Mouse (Mus musculus) small intestine, adult 2 months (tissue): ENCODE measurements around the gene Vps18. TPM values are rescaled to one million over a fixed set of nuclear protein-coding genes. Genes with fewer than 3 reads are reported as not detected.

Source experiments
- H3K27ac ChIP-seq: fragments of 200-500 bp; 2 replicates; pipeline ENCODE4 v1.5.1; 2012; ENCODE audit warnings: low read depth, low read length, control low read depth, inconsistent platforms; ENCODE audit not compliant: insufficient read depth
- H3K27me3 ChIP-seq: fragments of 200-500 bp; 2 replicates; pipeline ENCODE4 v1.6.1; 2012; ENCODE audit warnings: mild to moderate bottlenecking, moderate library complexity, low read length, inconsistent platforms; ENCODE audit not compliant: control insufficient read depth, insufficient read depth
- H3K36me3 ChIP-seq: fragments of 200-500 bp; 2 replicates; pipeline ENCODE4 v1.6.1; 2012; ENCODE audit warnings: mild to moderate bottlenecking, low read length, control low read depth, inconsistent platforms; ENCODE audit not compliant: control insufficient read depth, insufficient read depth
- H3K4me1 ChIP-seq: fragments of 200-500 bp; 2 replicates; pipeline ENCODE4 v1.6.1; 2012; ENCODE audit warnings: low read length, inconsistent platforms, mixed read lengths; ENCODE audit not compliant: control insufficient read depth, insufficient read depth, insufficient read length
- H3K4me3 ChIP-seq: fragments of 200-500 bp; 2 replicates; pipeline ENCODE4 v1.5.1; 2012; ENCODE audit warnings: low read depth, mild to moderate bottlenecking, control low read depth, inconsistent platforms, low read length, moderate library complexity
- CTCF ChIP-seq: fragments of 200-500 bp; IDR thresholded peaks from 2 replicates; pipeline ENCODE4 v1.5.1; 2012; ENCODE audit warnings: low read depth, mild to moderate bottlenecking, control low read depth, inconsistent platforms, low read length, moderate library complexity, mixed read lengths; ENCODE audit not compliant: insufficient replicate concordance, insufficient read length; ENCODE audit errors: extremely low read depth
- POLR2A ChIP-seq: fragments of 200-500 bp; IDR thresholded peaks from 2 replicates; pipeline ENCODE4 v1.6.1; 2012; ENCODE audit warnings: low read depth, mild to moderate bottlenecking, control low read depth, inconsistent platforms, low read length, moderate library complexity
- WGBS: fragments of 180-500 bp; shearing (Covaris S2); methylation state at CpG from one replicate; pipeline ENCODE4 v1.1.7; 2018; 5-methylcytosine and 5-hydroxymethylcytosine counted together
- polyA plus RNA-seq: library from polyadenylated mRNA; depleted of rRNA; stranded (reverse); fragments of >200 nt; gene quantifications from 2 replicates; pipeline ENCODE4 v1.2.3, GENCODE M21; 2012

Vps18 gene
- polyA plus RNA-seq, 1 experiment: 22.9 TPM

DNA sequence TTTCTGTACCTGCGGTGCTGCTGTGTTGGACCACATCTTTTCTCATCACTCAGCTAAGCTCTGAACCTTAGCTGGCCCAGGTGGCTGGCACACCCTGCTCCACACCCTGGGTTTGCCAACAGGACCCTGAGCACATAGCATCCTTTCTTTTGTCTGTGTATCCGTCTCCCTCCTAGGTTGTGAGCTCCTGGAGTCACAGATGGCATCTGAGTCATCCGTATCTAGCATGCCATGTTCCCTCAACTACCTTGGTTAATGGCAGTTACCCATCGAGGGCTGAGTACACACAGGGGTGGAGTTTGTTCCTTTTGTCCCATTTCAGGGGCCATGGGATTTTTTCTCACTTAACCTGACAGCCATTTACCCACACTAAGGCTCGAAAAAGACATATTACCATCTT, 38.2 kb upstream of the Vps18 start:
- 34% methylated on average over 5 of the region's 5 CpGs for WGBS
- peaks cover 11% of the 10 kb centered on the region; the same call in 1 of the 2 replicates for H3K4me1 ChIP-seq

DNA sequence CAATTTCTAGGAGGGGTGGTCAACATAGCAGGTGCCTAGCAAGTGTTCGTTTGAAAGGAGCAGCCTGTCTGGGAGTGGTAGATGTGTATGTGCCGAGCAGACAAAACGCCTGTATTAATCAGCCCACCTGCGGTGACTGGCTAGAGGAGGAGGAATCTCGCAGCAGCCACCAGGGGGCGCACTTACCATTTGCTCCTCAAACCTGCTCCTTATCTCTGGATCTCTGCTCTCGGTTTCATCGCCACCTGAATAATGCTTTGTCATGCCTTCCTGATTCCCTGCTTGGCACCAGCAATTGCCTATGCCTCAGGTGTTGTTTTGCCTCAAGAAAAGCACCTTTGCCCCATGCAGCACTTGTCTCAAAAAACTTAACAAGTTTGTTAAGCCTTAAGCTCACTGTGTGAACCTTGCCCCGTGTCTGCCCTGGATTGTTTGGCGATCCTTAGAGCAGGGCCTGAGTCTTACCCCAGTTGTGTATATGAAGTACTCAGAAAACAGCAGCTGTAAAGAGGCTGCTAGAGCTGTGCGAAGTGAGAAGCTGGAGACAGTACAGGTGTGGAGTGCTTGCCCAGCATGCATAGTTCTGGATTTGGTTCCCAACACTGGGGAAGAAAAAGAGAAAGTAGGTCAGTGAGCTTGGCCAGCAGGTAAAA, 37.6 kb upstream of the Vps18 start:
- Histone ChIP-seq H3K27me3 (no peaks in the 10 kb centered on the region), H3K4me3 (no peak overlapping the region), H3K27ac (peak overlapping the region; percentile 80), H3K36me3 (peaks cover 36% of the 10 kb centered on the region), H3K4me1 (peaks cover 11% of the 10 kb centered on the region; the same call in 1 of the 2 replicates)
- WGBS: 4% methylated on average over 11 of the region's 11 CpGs
- TF ChIP-seq POLR2A (no peak), CTCF (peak; percentile 89)

More for the DNA sequence above, 38.2 kb upstream of the Vps18 start:
- peaks cover 42% of the 10 kb centered on the region for H3K36me3 ChIP-seq
- H3K27me3 ChIP-seq: no peaks in the 10 kb centered on the region
- H3K27ac ChIP-seq: peak overlapping the region; percentile 36
- H3K4me3 ChIP-seq: no peak overlapping the region
- TF ChIP-seq POLR2A: no peak

DNA sequence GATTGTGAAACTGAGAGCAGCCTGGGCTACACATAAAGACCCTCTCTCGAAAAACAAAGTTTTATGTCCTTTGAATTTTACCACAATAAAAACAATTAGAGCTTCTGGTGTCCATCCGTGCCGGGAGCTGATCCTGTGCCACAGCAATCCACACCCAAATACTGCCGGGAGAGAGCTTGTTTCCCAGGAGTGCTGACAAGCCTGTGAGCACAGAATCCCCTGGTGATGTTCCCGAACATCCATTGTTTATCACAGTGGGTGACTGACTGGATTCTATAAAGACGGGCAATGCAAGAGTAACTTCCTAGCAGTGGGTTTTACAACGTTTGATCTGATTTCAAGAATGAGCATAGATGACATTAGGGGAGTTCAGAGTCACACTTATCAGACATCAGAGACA, 33.6 kb upstream of the Vps18 start:
- Histone ChIP-seq H3K36me3 (no peaks in the 10 kb centered on the region), H3K27me3 (no peaks in the 10 kb centered on the region), H3K4me1 (peaks cover 12% of the 10 kb centered on the region; the same call in 1 of the 2 replicates), H3K27ac (no peak overlapping the region), H3K4me3 (no peak overlapping the region)
- 19% methylated on average over 7 of the region's 7 CpGs for WGBS
- TF ChIP-seq POLR2A: no peak
- TF ChIP-seq CTCF: no peak

DNA sequence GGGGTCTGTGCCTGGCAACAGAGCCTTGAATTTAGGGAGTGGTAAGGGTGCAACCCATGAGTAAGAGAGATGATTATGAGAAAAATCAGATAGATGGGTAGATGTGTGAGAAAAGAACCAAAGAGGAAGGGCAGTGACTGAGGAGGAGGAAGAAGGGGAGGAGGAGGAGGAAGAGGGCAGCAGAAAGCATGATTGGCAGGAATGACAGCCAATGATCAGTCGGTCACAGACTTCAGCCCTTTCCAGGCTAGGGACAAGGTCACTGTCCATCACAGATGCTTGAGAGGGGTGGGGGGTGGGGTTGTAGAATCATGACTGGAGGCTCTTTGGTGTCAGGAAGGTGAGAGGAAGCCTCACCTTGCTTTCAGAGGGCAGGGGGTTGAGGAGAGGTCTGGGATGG, 28.0 kb upstream of the Vps18 start:
- TF ChIP-seq POLR2A (no peak), CTCF (no peak)
- Histone ChIP-seq H3K4me3 (no peak overlapping the region), H3K4me1 (peaks cover 14% of the 10 kb centered on the region), H3K27ac (no peak overlapping the region), H3K27me3 (no peaks in the 10 kb centered on the region), H3K36me3 (no peaks in the 10 kb centered on the region)
- WGBS: 78% methylated on average over 1 of the region's 1 CpGs

DNA sequence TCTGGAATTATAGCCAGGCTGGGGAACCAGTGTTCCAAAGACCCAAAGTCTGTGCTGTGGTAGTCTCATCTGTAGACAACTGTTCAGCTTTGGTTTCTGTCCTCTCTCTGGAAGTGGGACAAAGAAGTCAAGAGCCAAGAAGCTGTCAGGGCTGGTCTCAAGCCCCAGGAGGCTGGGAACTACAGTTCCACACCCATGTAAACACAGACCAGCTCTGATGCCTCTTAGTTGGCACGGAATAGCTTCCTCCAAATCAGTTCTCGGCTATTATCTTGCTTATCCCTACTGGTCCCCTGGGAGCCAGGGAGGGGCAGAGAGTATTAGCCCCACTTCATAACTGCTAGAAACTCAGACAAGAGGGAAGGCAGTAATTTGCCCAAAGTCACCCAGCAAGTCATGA, 27.2 kb upstream of the Vps18 start:
- TF ChIP-seq CTCF: no peak
- TF ChIP-seq POLR2A: no peak
- Histone ChIP-seq H3K27me3 (no peaks in the 10 kb centered on the region), H3K27ac (no peak overlapping the region), H3K36me3 (no peaks in the 10 kb centered on the region), H3K4me3 (no peak overlapping the region), H3K4me1 (peaks cover 14% of the 10 kb centered on the region)
- WGBS: 10% methylated on average over 2 of the region's 2 CpGs

DNA sequence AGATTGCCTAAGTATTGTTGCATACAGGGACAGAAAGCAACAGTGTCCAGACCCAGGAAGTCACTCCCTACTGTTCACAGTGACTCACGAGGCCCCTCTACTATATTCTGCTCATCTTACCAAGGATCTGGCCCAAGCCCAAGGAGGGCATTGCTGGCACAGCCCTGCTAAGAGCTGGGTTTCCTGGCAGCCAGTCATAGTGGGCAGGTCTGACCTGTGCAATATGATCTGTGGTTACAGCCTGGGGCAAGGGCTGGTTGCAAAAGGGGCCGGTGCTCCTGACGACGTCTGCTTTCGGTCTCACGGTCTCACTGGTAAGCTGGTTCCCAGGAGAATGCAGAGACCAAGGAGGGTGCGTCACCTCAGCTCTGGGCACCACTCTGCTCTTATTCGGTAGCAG, 25.6 kb upstream of the Vps18 start:
- Histone ChIP-seq H3K4me1 (peaks cover 11% of the 10 kb centered on the region), H3K4me3 (peak overlapping the region; percentile 26; the same call in 1 of the 2 replicates), H3K36me3 (no peaks in the 10 kb centered on the region), H3K27ac (peak overlapping the region; percentile 9; the same call in 1 of the 2 replicates), H3K27me3 (no peaks in the 10 kb centered on the region)
- no peak for TF ChIP-seq CTCF
- no peak for TF ChIP-seq POLR2A
- 10% methylated on average over 8 of the region's 8 CpGs for WGBS

DNA sequence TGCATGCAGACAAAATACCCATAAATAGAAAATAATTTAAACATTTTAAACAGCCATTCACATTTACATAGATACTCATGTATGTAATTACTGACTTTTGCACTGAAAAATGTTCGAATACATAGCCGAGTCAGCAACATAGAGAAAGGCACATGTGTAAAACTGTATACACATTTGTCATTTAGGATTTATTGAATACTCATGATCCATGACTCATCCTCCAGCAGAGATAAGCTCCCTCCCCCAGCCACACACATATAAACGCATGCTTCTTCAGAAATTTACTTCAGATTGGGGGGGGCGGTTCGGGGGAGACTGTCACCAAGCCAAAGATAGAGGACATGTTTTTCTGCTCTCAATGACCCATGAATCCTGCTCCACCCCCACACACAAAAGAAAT, 24.7 kb upstream of the Vps18 start:
- H3K36me3 ChIP-seq: no peaks in the 10 kb centered on the region
- WGBS: 51% methylated on average over 5 of the region's 5 CpGs
- peaks cover 11% of the 10 kb centered on the region for H3K4me1 ChIP-seq
- no peaks in the 10 kb centered on the region for H3K27me3 ChIP-seq
- H3K27ac ChIP-seq: no peak overlapping the region
- TF ChIP-seq CTCF: no peak
- TF ChIP-seq POLR2A: no peak
- no peak overlapping the region for H3K4me3 ChIP-seq

DNA sequence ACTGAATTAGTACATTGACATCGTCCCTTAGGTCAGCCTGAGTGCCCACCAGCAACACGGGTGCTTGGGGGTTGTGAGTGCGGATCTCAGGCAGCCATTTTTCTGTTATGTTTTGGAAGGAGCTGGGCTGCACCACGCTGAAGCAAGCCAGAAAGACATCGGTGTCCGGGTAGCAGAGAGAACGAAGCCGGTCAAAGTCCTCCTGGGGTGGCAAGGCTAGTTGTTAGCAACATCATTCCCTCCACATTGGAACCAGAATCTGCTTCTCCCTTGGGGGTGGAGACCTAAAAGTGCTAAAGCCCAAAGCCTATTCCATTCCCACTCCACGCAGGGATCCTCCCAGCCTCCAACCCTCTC, 18.3 kb upstream of the Vps18 start:
- Histone ChIP-seq H3K27me3 (no peaks in the 10 kb centered on the region), H3K4me3 (peak overlapping the region; percentile 79), H3K4me1 (peaks cover 16% of the 10 kb centered on the region), H3K27ac (no peak overlapping the region), H3K36me3 (no peaks in the 10 kb centered on the region)
- 42% methylated on average over 9 of the region's 9 CpGs for WGBS
- TF ChIP-seq POLR2A (no peak), CTCF (0 out of 2 replicates have a peak, but pooled peaks have one; percentile 8)
